Mouse (Mus musculus) E14TG2a.4 (cell line): Measurements from ENCODE around the gene Bdp1.

Source experiments
- CTCF ChIP-seq: conservative IDR thresholded peaks from 2 replicates; pipeline ENCODE4 v1.5.1; 2014; ENCODE audit warnings: low read length
- NANOG ChIP-seq: IDR thresholded peaks from 2 replicates; pipeline ENCODE4 v1.6.1; 2014; ENCODE audit warnings: borderline replicate concordance, low read length, mixed read lengths

DNA sequence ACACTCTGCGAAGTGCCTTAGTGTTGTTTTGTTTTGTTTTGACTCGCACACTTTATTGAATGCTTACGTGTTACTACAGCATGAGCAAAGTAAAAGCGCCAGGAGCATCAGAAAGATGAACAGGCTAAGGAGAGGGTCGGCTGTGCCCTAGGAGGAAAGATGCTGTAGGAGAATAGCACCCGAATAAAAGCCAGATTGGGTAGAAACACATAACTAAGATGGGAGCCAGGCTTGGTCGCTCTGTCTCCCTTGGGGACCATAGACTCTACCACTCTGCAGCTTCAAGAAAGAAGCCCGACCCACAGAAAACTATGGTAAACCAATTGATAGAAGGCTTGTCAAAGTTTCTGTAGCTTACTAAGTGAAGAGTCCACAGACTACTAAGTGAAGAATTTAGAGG, 87.9 kb downstream of the Bdp1 start:
- TF ChIP-seq CTCF (no peak), NANOG (no peak)
